Mouse (Mus musculus): ENCODE measurements at regions not wholly inside any gene's neighbourhood (a gene's known extent, or its start where the extent isn't known, plus 50 kb on each side); places are given as distances from the start of the nearest gene placed in this dataset.

DNA sequence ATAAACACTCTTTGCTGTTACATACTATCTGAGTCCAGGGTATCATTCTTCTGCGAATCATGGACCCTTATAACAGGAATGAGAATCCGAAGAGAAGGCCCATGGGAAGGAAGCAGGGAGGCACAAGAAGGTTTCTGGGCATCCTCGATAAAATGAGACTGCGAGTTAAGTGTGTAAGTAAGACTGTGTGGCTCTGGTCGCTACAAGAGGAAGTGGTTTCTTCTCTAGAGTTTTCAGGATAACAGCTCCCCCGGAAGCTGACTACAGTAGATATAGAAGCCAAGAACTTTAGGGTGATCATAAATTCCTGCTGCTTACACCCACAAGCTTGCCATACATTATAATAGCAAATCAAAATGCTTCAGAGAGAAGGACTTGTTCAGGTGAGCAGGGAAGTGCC is 111.7 kb downstream of the 1700017N19Rik start:
- no peak for DNase-seq (ENCODE audit: extremely low read depth)
- Histone ChIP-seq H3K9ac (ENCODE audit: insufficient read depth, low read depth) (no peak overlapping the region), H3K79me2 (replicated peaks; ENCODE audit: control insufficient read depth, extremely low read depth, insufficient read depth, poor library complexity, severe bottlenecking) (no peaks in the 10 kb centered on the region), H3K4me1 (ENCODE audit: control insufficient read depth in 1 of 2, insufficient read depth in 2 of 2) (no peaks in the 10 kb centered on the region), H3K4me3 (replicated peaks in 1 of 3; ENCODE audit: low read depth in 2 of 3, low read length in 2 of 3, poor library complexity in 1 of 3) (no peak overlapping the region), H3K4me2 (ENCODE audit: insufficient read depth, low read depth, poor library complexity, severe bottlenecking) (no peak overlapping the region), H3K27me3 (replicated peaks) (no peaks in the 10 kb centered on the region), H3K27ac (ENCODE audit: insufficient read depth, low read depth) (no peak overlapping the region), H3K36me3 (replicated peaks in 1 of 2; ENCODE audit: control insufficient read depth in 1 of 2, insufficient read depth in 1 of 2, low read length in 1 of 2) (no peaks in the 10 kb centered on the region), H3K9me3 (replicated peaks; ENCODE audit: low read length) (peaks cover 32% of the 10 kb centered on the region)
- TF ChIP-seq MAX (IDR thresholded peaks at IDR 0.05; ENCODE audit: low read length) = no peak
- no peak for TF ChIP-seq CHD1 (IDR thresholded peaks at IDR 0.05; ENCODE audit: low read depth, low read length)
- no peak for TF ChIP-seq UBTF (IDR thresholded peaks at IDR 0.05; ENCODE audit: low read depth, low read length)
- no peak for TF ChIP-seq GABPA (IDR thresholded peaks at IDR 0.05; ENCODE audit: insufficient replicate concordance, low read depth, low read length)
- TF ChIP-seq ZMIZ1 (IDR thresholded peaks at IDR 0.05; ENCODE audit: low read depth, low read length) = no peak
- no peak for TF ChIP-seq BHLHE40 (IDR thresholded peaks at IDR 0.05; ENCODE audit: low read depth, low read length)
- no peak for TF ChIP-seq POLR2A (IDR thresholded peaks at IDR 0.05; ENCODE audit: low read depth, low read length)
- TF ChIP-seq MYC (IDR thresholded peaks at IDR 0.05; ENCODE audit: low read depth, low read length) = no peak
- in situ Hi-C loops (cut with MboI; ENCODE audit: low pct_ligation_motif_present, low pct_unique_long_range_greater_than_20kb, low sequenced_read_pairs) (no loop called here), dilution Hi-C loops (cut with MboI; ENCODE audit: extremely low pct_ligation_motif_present, extremely low pct_unique_long_range_greater_than_20kb, low sequenced_read_pairs) (no loop called here)

DNA sequence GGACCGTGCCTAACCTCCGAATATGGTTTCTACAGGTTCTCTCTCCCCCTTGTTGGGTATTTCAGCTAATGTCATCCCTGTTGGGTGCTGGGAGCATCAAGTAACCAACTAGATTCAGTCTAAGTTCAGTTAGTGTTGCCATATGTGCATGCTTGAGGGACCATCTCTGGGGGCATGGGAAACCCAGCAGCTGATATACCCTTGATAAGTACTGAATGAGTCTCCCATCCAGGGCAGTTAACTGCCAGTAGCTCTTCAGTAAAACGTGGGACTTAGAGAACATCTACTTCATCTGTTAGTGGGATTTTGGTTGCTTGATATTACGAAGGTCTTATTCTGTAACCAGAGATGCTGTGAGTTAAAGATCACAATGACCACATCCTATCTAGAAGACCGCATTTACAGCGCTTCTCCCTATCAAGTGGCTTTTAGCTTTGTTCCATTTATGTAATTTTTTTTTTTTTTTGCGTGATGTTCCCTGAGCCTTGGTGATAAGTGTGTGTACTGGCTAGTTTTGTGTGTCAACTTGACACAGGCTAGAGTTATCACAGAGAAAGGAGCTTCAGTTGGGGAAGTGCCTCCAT is 125.9 kb downstream of the 1700017N19Rik start:
- dilution Hi-C loops (cut with MboI; ENCODE audit: extremely low pct_ligation_motif_present, extremely low pct_unique_long_range_greater_than_20kb, low sequenced_read_pairs) = no loop called here

DNA sequence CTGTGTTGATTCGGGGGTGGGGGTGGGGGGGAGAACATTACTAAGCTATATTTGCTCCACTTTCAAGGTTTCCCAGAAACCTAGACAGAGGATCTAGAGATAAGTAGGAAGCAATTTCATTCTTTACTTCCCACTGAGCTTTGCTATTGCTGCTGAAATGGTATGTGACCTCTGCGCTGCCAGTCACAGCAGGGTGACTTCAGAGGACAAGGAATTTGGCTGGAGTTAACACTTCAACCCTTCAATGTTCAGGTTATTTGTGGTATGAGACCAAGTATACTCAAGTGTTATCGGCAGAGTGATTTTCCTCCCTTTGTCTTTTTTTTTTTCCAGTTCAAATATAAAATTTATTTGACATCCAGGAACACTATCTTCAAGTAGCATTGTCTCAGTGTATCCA is 128.3 kb downstream of the 1700017N19Rik start:
- Histone ChIP-seq H3K4me2 (ENCODE audit: insufficient read depth, low read depth, poor library complexity, severe bottlenecking) (no peak overlapping the region), H3K27me3 (replicated peaks) (no peaks in the 10 kb centered on the region), H3K36me3 (replicated peaks in 1 of 2; ENCODE audit: control insufficient read depth in 1 of 2, insufficient read depth in 1 of 2, low read length in 1 of 2) (no peaks in the 10 kb centered on the region), H3K9me3 (replicated peaks; ENCODE audit: low read length) (peaks cover 28% of the 10 kb centered on the region), H3K4me3 (replicated peaks in 1 of 3; ENCODE audit: low read depth in 2 of 3, low read length in 2 of 3, poor library complexity in 1 of 3) (no peak overlapping the region), H3K9ac (ENCODE audit: insufficient read depth, low read depth) (no peak overlapping the region), H3K79me2 (replicated peaks; ENCODE audit: control insufficient read depth, extremely low read depth, insufficient read depth, poor library complexity, severe bottlenecking) (no peaks in the 10 kb centered on the region), H3K27ac (ENCODE audit: insufficient read depth, low read depth) (no peak overlapping the region), H3K4me1 (ENCODE audit: control insufficient read depth in 1 of 2, insufficient read depth in 2 of 2) (no peaks in the 10 kb centered on the region)
- dilution Hi-C loops (cut with MboI; ENCODE audit: extremely low pct_ligation_motif_present, extremely low pct_unique_long_range_greater_than_20kb, low sequenced_read_pairs) (no loop called here), in situ Hi-C loops (cut with MboI; ENCODE audit: low pct_ligation_motif_present, low pct_unique_long_range_greater_than_20kb, low sequenced_read_pairs) (no loop called here)
- no peak for DNase-seq (ENCODE audit: extremely low read depth)
- TF ChIP-seq PAX5 (IDR thresholded peaks at IDR 0.05; ENCODE audit: low read length) (no peak), UBTF (IDR thresholded peaks at IDR 0.05; ENCODE audit: low read depth, low read length) (no peak), ETS1 (conservative IDR thresholded peaks at IDR 0.05; ENCODE audit: low read depth, low read length) (no peak), TBP (conservative IDR thresholded peaks at IDR 0.05; ENCODE audit: low read depth, low read length) (no peak), MAZ (IDR thresholded peaks at IDR 0.05; ENCODE audit: low read depth, low read length) (no peak), JUND (conservative IDR thresholded peaks at IDR 0.05; ENCODE audit: low read depth, low read length) (no peak), CHD1 (IDR thresholded peaks at IDR 0.05; ENCODE audit: low read depth, low read length) (no peak), USF1 (IDR thresholded peaks at IDR 0.05; ENCODE audit: low read depth, low read length) (no peak), ELF1 (IDR thresholded peaks at IDR 0.05; ENCODE audit: low read depth, low read length) (no peak), IRF4 (IDR thresholded peaks at IDR 0.05; ENCODE audit: low read depth, low read length) (no peak)

More for the DNA sequence above, 125.9 kb downstream of the 1700017N19Rik start:
- no peak overlapping the region for H3K9ac ChIP-seq (ENCODE audit: insufficient read depth, low read depth)
- H3K27me3 ChIP-seq (replicated peaks) = no peaks in the 10 kb centered on the region
- H3K27ac ChIP-seq (ENCODE audit: insufficient read depth, low read depth) = no peak overlapping the region
- in situ Hi-C loops (cut with MboI; ENCODE audit: low pct_ligation_motif_present, low pct_unique_long_range_greater_than_20kb, low sequenced_read_pairs) = no loop called here
- H3K79me2 ChIP-seq (replicated peaks; ENCODE audit: control insufficient read depth, extremely low read depth, insufficient read depth, poor library complexity, severe bottlenecking) = no peaks in the 10 kb centered on the region
- H3K4me3 ChIP-seq (replicated peaks in 1 of 3; ENCODE audit: low read depth in 2 of 3, low read length in 2 of 3, poor library complexity in 1 of 3) = no peak overlapping the region
- no peaks in the 10 kb centered on the region for H3K4me1 ChIP-seq (ENCODE audit: control insufficient read depth in 1 of 2, insufficient read depth in 2 of 2)
- H3K4me2 ChIP-seq (ENCODE audit: insufficient read depth, low read depth, poor library complexity, severe bottlenecking) = no peak overlapping the region
- H3K36me3 ChIP-seq (replicated peaks in 1 of 2; ENCODE audit: control insufficient read depth in 1 of 2, insufficient read depth in 1 of 2, low read length in 1 of 2) = no peaks in the 10 kb centered on the region
- peaks cover 27% of the 10 kb centered on the region for H3K9me3 ChIP-seq (replicated peaks; ENCODE audit: low read length)
- TF ChIP-seq TBP (conservative IDR thresholded peaks at IDR 0.05; ENCODE audit: low read depth, low read length) (no peak), CHD2 (IDR thresholded peaks at IDR 0.05; ENCODE audit: low read length) (no peak), SMC3 (IDR thresholded peaks at IDR 0.05; ENCODE audit: low read depth, low read length) (no peak), MAFK (IDR thresholded peaks at IDR 0.05; ENCODE audit: insufficient replicate concordance, low read length) (no peak), PAX5 (IDR thresholded peaks at IDR 0.05; ENCODE audit: low read length) (no peak), TCF12 (IDR thresholded peaks at IDR 0.05; ENCODE audit: low read depth, low read length) (no peak), ZNF384 (IDR thresholded peaks at IDR 0.05; ENCODE audit: low read depth, low read length) (no peak), MAZ (IDR thresholded peaks at IDR 0.05; ENCODE audit: low read depth, low read length) (no peak)
- no peak for DNase-seq (ENCODE audit: extremely low read depth)

Measured in CH12.LX (cell line).